21 mouse cellular contexts compared by ENCODE assay signal in the genomic region with DNA sequence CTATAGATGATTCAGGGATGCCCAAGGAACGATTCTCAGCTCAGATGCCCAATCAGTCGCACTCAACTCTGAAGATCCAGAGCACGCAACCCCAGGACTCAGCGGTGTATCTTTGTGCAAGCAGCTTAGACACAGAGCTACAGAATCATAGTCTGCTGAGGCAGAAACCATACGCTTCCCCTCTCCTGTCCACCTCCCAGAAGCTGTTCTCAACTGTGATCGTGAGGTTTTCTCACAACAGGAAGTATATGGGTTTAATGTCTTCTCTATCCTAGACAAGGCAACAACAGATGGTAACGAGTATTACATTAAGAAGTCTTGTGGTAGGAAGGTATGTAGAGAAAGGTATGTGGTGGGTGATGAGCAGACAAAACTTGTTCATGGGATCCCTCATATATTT.
DNase-seq lines count a peak whose midpoint lies in the region; ATAC-seq lines count a peak whose summit lies in the region.
"Had no signal": no experiment of that assay in that cellular context is flagged by ENCODE, and none has a peak within 500 bp of the region (broad histone marks: within the 10 kb centered on the region; RNA-seq: fewer than 3 reads in every experiment).

No protein-coding gene starts in this region.

- no peak overlapping the region for H3K9ac ChIP-seq in hindbrain, embryonic 11.5 days (ENCODE audit: low read depth, low read length)
- H3K9ac ChIP-seq: embryonic facial prominence, embryonic 15.5 days; heart, embryonic 13.5 days; hindbrain, embryonic 13.5 days had no signal

- DNase-seq in naive thymus-derived CD4-positive, alpha-beta T cell, adult 2 months (ENCODE audit: low read depth) = peak; percentile 33
- DNase-seq in hindbrain, embryonic 11.5 days (ENCODE audit: low spot score) = no peak
- no peak for DNase-seq in lung, adult 18-20 months
- no peak for DNase-seq in cerebellum, postnatal 25 days
- DNase-seq: adrenal gland, postnatal 25 days; cerebellum, adult 2 months; cerebellum, postnatal 36 days; gastrocnemius, adult 2 months; gastrocnemius, postnatal 25 days; heart, postnatal 36 days had no signal

- no peaks in the 10 kb centered on the region for H3K9me3 ChIP-seq in hindbrain, embryonic 11.5 days (ENCODE audit: control insufficient read depth, low read length)
- H3K9me3 ChIP-seq: embryonic facial prominence, embryonic 15.5 days; forebrain, embryonic 10.5 days; heart, embryonic 13.5 days; hindbrain, embryonic 13.5 days had no signal

- 90% methylated on average over 7 of the region's 7 CpGs for WGBS in hindbrain, embryonic 11.5 days

- no peak overlapping the region for H3K4me2 ChIP-seq in hindbrain, embryonic 11.5 days (replicated peaks; ENCODE audit: low read depth, low read length)
- H3K4me2 ChIP-seq: embryonic facial prominence, embryonic 15.5 days; heart, embryonic 13.5 days; hindbrain, embryonic 13.5 days had no signal

- H3K4me3 ChIP-seq in hindbrain, embryonic 11.5 days (ENCODE audit: low read depth, low read length) = no peak overlapping the region
- H3K4me3 ChIP-seq: embryonic facial prominence, embryonic 15.5 days; erythroblast, embryonic 14.5 days; forebrain, embryonic 10.5 days; gastrocnemius, adult 2 months; heart, embryonic 13.5 days; hindbrain, embryonic 13.5 days had no signal

- no peaks in the 10 kb centered on the region for H3K27me3 ChIP-seq in hindbrain, embryonic 11.5 days (ENCODE audit: control insufficient read depth, insufficient read depth, low read length)
- H3K27me3 ChIP-seq: embryonic facial prominence, embryonic 15.5 days; heart, embryonic 13.5 days; hindbrain, embryonic 13.5 days had no signal

- H3K27ac ChIP-seq in hindbrain, embryonic 11.5 days (ENCODE audit: low read depth, low read length) = no peak overlapping the region
- H3K27ac ChIP-seq: embryonic facial prominence, embryonic 15.5 days; forebrain, embryonic 10.5 days; gastrocnemius, adult 2 months; heart, embryonic 13.5 days; hindbrain, embryonic 13.5 days; hindbrain, postnatal 0 days had no signal

- H3K36me3 ChIP-seq in hindbrain, embryonic 11.5 days (ENCODE audit: control insufficient read depth, insufficient read depth, low read length) = no peaks in the 10 kb centered on the region
- H3K36me3 ChIP-seq: embryonic facial prominence, embryonic 15.5 days; forebrain, embryonic 10.5 days; heart, embryonic 13.5 days; hindbrain, embryonic 13.5 days had no signal

- ATAC-seq in CD4-positive, CD25-positive, alpha-beta regulatory T cell, adult 4 months = peak; percentile 63
- peak; percentile 62 for ATAC-seq in common myeloid progenitor, adult 5-6 weeks (replicated peaks; ENCODE audit: low read depth, poor library complexity, severe bottlenecking)
- peak; percentile 51 for ATAC-seq in inflammation-experienced regulatory T-cells, adult 6 months
- no peak for ATAC-seq in hindbrain, embryonic 11.5 days (ENCODE audit: low FRiP score)
- ATAC-seq: forebrain, embryonic 14.5 days; hindbrain, postnatal 0 days; intestine, postnatal 0 days had no signal

- no peaks in the 10 kb centered on the region for H3K4me1 ChIP-seq in hindbrain, embryonic 11.5 days (replicated peaks; ENCODE audit: control insufficient read depth, insufficient read depth, low read length)
- H3K4me1 ChIP-seq: embryonic facial prominence, embryonic 15.5 days; forebrain, embryonic 10.5 days; heart, embryonic 13.5 days; hindbrain, embryonic 13.5 days had no signal
